Mouse (Mus musculus) heart, postnatal 0 days (tissue): ENCODE data around the gene Lrat.

Experiments
- CTCF ChIP-seq: IDR thresholded peaks from 2 replicates; pipeline ENCODE4 v1.5.1; 2016; ENCODE audit warnings: antibody characterized with exemption, control low read depth, low read depth
- EP300 ChIP-seq: IDR thresholded peaks from 2 replicates; pipeline ENCODE4 v1.6.1; 2016; ENCODE audit warnings: antibody characterized with exemption, low read depth

DNA sequence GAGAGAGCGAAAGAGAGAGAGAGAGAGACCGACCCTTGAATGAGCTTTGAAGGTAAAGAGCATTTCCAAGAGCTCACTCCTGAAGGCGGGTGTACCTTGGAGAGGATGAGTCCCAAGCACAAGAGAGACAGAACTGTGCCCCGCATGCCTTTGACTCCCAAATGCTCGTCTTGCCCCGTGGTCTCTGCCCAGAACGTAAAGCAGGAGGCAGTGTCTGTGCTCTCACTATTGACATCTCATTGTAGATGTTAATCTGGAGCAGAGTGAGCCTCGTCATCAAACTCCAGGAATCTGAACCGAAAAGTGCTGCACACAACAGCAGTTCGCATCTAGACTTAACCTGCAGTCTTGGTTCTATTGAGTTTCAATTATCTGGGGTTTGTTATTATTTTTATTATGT lies 46.4 kb upstream of the Lrat start:
- TF ChIP-seq CTCF (no peak), EP300 (no peak)
